Mouse (Mus musculus): Measurements from ENCODE around the gene Tmem126b. TPM values are rescaled to one million over a fixed set of nuclear protein-coding genes. Genes with fewer than 3 reads are reported as not detected.

Tmem126b gene
- polyA plus RNA-seq, 1 experiment from 2014 or later = 45.3 TPM

DNA sequence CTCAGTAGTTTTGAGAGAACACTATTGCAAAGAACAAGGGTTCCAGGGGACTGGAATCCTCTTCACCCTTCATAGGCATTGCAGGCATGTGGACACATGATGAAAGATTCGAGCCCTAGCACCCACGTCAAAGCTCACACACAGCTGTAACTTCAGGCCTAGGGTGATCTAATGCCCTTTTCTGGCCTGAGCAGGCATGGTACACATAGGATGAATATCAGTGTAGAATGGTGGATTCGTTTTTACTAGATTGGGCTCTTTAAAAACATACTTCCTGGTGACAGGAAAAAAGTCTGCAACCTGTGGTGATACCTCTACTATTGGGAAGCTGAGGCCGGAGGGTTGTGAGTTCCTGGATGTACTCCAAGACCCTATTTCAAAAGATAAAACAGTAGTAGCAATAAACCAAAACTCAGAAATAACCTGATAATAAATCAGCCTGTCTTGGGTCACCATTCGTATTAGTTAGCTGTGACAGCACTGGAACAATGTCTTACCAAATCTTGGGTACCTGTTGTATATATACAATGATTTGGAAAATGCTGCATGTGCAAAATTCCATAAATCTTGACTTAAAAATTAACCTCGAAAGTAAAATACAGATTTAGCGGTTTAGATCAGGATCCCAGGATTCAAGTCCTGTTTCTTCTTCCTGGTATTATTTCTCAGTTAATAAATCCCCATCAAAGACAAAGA is 19.5 kb downstream of the Tmem126b start:
- H3K4me2 ChIP-seq = peak overlapping the region; percentile 61
- H3K9me3 ChIP-seq = no peaks in the 10 kb centered on the region
- H3K9ac ChIP-seq = peak overlapping the region; percentile 84
- WGBS = 33% methylated on average over 7 of the region's 7 CpGs
- H3K27me3 ChIP-seq = no peaks in the 10 kb centered on the region
- peak overlapping the region; percentile 93 for H3K27ac ChIP-seq (replicated peaks)
- ATAC-seq (ENCODE audit: low read depth) = no peak
- H3K36me3 ChIP-seq = peaks cover 28% of the 10 kb centered on the region
- peaks cover 21% of the 10 kb centered on the region for H3K4me1 ChIP-seq (replicated peaks)
- peak overlapping the region; percentile 76 for H3K4me3 ChIP-seq

DNA sequence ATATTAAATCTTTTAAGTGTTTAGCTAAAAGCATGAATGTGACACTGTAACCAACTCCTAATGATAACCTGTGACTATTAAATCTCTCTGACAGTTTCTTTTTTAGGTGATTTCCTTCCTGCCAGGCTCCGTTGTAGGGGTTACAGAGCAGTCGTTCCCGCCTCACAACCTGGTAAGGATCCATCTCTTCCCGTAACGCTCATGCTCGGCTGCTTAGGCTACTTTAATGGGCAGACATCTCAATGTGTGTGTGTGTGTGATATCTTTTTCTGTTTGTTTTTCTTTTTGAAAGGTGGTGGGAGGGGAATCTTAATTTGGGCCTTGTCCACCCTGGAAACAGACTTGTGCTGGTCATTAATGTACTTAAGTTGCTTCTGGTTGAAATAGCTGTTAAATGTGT is 31.6 kb downstream of the Tmem126b start:
- H3K9ac ChIP-seq = peak overlapping the region; percentile 99
- 0% methylated on average over 6 of the region's 6 CpGs for WGBS
- no peak for ATAC-seq (ENCODE audit: low read depth)
- peak overlapping the region; percentile 98 for H3K27ac ChIP-seq (replicated peaks)
- H3K27me3 ChIP-seq = no peaks in the 10 kb centered on the region
- peak overlapping the region; percentile 98 for H3K4me3 ChIP-seq
- H3K9me3 ChIP-seq = no peaks in the 10 kb centered on the region
- peak overlapping the region; percentile 99 for H3K4me2 ChIP-seq
- H3K4me1 ChIP-seq (replicated peaks) = peaks cover 14% of the 10 kb centered on the region
- peaks cover 7% of the 10 kb centered on the region for H3K36me3 ChIP-seq

DNA sequence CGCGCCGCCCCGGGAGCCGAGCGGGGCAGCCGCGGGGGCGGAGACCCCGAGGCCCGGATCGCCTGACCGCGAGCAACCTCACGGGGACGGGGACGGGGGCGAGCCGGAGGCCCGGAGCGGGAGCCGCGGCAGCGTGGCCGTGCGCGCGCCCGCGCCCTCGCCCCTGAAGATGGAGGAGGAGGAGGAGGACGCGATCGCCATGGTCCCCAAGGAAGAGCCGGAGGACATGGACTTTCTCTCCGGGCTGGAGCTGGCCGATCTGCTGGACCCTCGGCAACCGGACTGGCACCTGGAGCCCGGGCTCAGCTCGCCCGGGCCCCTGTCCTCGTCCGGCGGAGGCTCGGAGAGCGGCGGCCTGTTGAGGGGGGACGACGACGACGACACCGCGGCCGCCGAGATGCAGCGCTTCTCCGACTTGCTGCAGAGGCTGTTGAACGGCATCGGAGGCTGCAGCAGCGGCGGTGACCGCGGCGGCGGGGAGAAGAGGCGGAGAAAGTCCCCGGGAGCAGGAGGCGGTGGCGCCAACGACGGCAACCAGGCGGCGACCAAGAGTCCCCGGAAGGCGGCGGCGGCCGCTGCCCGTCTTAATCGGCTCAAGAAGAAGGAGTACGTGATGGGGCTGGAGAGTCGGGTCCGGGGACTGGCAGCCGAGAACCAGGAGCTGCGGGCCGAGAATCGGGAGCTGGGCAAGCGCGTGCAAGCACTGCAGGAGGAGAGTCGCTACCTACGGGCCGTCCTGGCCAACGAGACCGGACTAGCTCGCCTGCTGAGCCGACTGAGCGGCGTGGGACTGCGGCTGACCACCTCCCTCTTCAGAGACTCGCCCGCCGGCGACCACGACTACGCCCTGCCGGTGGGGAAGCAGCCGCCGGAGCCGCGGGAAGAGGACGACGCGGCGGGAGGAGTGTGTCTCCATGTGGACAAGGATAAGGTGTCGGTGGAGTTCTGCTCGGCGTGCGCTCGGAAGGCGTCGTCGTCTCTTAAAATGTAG is 32.4 kb downstream of the Tmem126b start:
- H3K9ac ChIP-seq = peak overlapping the region; percentile 99
- under 1% methylated on average over 122 of the region's 123 CpGs for WGBS
- H3K27ac ChIP-seq (replicated peaks) = peak overlapping the region; percentile 98
- peak; percentile 82 for ATAC-seq (ENCODE audit: low read depth)
- H3K9me3 ChIP-seq = no peaks in the 10 kb centered on the region
- peaks cover 14% of the 10 kb centered on the region for H3K4me1 ChIP-seq (replicated peaks)
- H3K4me3 ChIP-seq = peak overlapping the region; percentile 98
- peaks cover 7% of the 10 kb centered on the region for H3K36me3 ChIP-seq
- peak overlapping the region; percentile 99 for H3K4me2 ChIP-seq
- H3K27me3 ChIP-seq = no peaks in the 10 kb centered on the region

DNA sequence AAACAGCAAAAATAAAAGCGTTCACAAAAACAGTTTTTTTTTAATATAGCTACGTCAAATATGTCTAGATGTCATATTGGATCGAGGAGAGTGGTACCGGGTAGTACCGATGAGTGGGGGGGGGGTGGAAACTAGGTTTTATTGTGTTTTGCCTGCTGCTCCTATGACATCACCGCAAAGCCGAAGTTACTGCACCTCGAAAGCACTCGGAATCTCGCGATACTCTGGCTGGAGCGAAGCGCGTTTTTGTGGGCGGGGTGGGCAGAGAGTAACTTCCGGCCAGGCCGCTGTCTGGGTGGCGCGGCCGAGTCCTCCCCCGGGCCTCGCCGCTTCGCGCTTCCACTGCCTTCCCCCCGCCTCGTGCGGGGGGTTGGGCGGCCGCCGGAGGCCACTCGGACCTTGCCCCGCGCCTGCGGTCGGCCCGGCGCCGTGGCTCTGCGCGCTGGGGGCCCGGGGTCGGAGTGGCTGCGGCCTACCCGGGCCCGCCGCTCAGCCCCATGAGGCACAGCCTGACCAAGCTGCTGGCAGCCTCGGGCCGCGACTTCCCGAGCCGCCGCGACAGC is 33.2 kb downstream of the Tmem126b start, which contains the start of gene Crebzf:
Gene Crebzf, plus strand, starts transcription at position 212 of the 563 bp plus-strand sequence.
- under 1% methylated on average over 41 of the region's 54 CpGs for WGBS
- Histone ChIP-seq H3K27me3 (no peaks in the 10 kb centered on the region), H3K36me3 (peaks cover 5% of the 10 kb centered on the region), H3K4me1 (replicated peaks) (peaks cover 14% of the 10 kb centered on the region), H3K27ac (replicated peaks) (peak within 1 kb of the TSS; percentile 98), H3K4me2 (peak within 1 kb of the TSS; percentile 99), H3K4me3 (peak within 1 kb of the TSS; percentile 98), H3K9me3 (no peaks in the 10 kb centered on the region), H3K9ac (peak within 1 kb of the TSS; percentile 99)
- peak; percentile 96 for ATAC-seq (ENCODE audit: low read depth)

DNA sequence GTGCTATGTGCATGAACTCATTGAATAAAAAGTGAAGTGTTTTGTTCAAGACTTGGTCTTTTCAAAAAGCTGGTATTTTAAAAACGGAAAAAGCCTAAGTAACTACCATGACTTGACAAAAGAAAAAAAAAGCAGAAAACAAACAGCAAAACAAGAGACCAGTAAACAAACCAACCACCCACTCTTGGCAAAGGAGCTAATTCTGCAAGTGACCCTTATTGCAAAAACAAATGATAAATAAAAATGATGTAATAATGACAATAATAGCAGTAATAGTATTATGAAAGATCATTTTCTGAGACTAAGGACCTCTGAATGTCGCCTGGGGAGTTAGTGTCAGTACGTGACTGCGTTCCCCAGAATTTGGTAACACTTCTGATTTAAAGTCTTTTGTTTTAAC is 33.7 kb downstream of the Tmem126b start:
- Histone ChIP-seq H3K27me3 (no peaks in the 10 kb centered on the region), H3K4me3 (peak overlapping the region; percentile 98), H3K36me3 (0 out of 2 replicates have a peak, but pooled peaks cover under 1% of the 10 kb centered on the region), H3K4me1 (replicated peaks) (peaks cover 14% of the 10 kb centered on the region), H3K9me3 (no peaks in the 10 kb centered on the region), H3K9ac (peak overlapping the region; percentile 99), H3K27ac (replicated peaks) (peak overlapping the region; percentile 98), H3K4me2 (peak overlapping the region; percentile 99)
- peak; percentile 23; the same call in 1 of the 2 replicates for ATAC-seq (ENCODE audit: low read depth)
- WGBS = 14% methylated on average over 4 of the region's 4 CpGs

GRCm38 (mm10) chr7:90440044-90440443 is 35.8 kb downstream of the Tmem126b start:
- no peak overlapping the region for H3K4me2 ChIP-seq
- no peak overlapping the region for H3K27ac ChIP-seq (replicated peaks)
- no peak for ATAC-seq (ENCODE audit: low read depth)
- H3K9me3 ChIP-seq = no peaks in the 10 kb centered on the region
- H3K9ac ChIP-seq = no peak overlapping the region
- H3K27me3 ChIP-seq = no peaks in the 10 kb centered on the region
- H3K4me1 ChIP-seq (replicated peaks) = peaks cover 7% of the 10 kb centered on the region
- H3K36me3 ChIP-seq = no peaks in the 10 kb centered on the region
- 96% methylated on average over 4 of the region's 4 CpGs for WGBS
- no peak overlapping the region for H3K4me3 ChIP-seq

DNA sequence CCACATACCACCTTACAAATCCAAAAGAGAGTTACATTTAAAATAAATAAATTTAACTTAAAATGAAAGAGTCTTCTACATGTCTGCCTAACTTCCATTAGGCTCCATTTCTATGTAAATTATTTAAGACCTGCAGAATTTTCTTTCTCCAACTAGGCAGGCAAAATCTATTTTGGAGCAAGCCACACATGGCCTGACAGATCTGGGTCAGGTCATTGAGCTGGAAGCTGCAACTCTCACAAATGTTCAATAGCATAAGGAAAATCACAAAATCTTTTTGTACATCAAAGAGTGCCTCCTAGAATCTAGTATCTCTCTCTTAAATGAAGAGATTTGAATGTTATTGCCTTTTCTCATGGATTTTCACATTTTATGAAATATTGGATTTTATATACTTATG is 43.6 kb downstream of the Tmem126b start:
- Histone ChIP-seq H3K4me2 (no peak overlapping the region), H3K9ac (no peak overlapping the region), H3K36me3 (no peaks in the 10 kb centered on the region), H3K27me3 (no peaks in the 10 kb centered on the region), H3K9me3 (no peaks in the 10 kb centered on the region), H3K4me1 (replicated peaks) (peaks cover 3% of the 10 kb centered on the region), H3K27ac (replicated peaks) (no peak overlapping the region), H3K4me3 (no peak overlapping the region)
- no peak for ATAC-seq (ENCODE audit: low read depth)

DNA sequence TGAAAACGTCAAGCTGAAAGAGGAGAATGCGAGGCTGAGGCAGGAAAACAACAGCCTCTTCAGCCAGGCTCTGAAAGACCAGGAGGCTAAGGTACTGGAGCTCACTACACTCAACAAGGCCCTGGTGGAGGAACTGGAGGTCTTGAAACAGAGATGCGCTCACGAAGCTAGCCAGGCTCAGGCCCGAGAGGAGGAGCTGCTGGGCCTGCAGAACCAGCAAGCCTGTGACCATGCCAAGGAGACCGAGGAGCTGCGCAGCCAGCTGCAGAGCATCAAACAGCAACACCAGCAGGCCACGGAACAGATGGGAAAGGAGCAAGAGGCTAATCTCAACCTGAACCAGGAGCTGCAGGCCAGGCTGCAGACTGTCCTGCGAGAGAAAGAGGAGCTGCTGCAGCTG is 48.8 kb downstream of the Tmem126b start:
- Histone ChIP-seq H3K27me3 (no peaks in the 10 kb centered on the region), H3K36me3 (no peaks in the 10 kb centered on the region), H3K4me3 (peak overlapping the region; percentile 43), H3K27ac (replicated peaks) (no peak overlapping the region), H3K4me2 (peak overlapping the region; percentile 69), H3K9me3 (no peaks in the 10 kb centered on the region), H3K9ac (peak overlapping the region; percentile 70), H3K4me1 (replicated peaks) (peaks cover 10% of the 10 kb centered on the region)
- ATAC-seq (ENCODE audit: low read depth) = no peak
- WGBS = 69% methylated on average over 9 of the region's 9 CpGs

- no peaks in the 10 kb centered on the region for H3K36me3 ChIP-seq
- peak within 1 kb of the TSS; percentile 46; the same call in 1 of the 2 replicates for H3K27ac ChIP-seq (replicated peaks)
- peak within 1 kb of the TSS; percentile 70 for H3K9ac ChIP-seq
- peak within 1 kb of the TSS; percentile 43 for H3K4me3 ChIP-seq
- WGBS = 19% methylated on average over 29 of the region's 29 CpGs
- H3K4me2 ChIP-seq = peak within 1 kb of the TSS; percentile 69
- H3K9me3 ChIP-seq = no peaks in the 10 kb centered on the region
- peak; percentile 100 for ATAC-seq (ENCODE audit: low read depth)
- no peaks in the 10 kb centered on the region for H3K27me3 ChIP-seq
- peaks cover 10% of the 10 kb centered on the region for H3K4me1 ChIP-seq (replicated peaks)
These were observed 49.5 kb downstream of the Tmem126b start, which contains the start of gene Ccdc89 for GRCm38 (mm10) chr7:90426020-90427001. Gene Ccdc89 (plus strand): TSS chr7:90426577.
